Mouse (Mus musculus): ENCODE data around the gene Hey2. TPM values are rescaled to one million over a fixed set of nuclear protein-coding genes. Genes with fewer than 3 reads are reported as not detected.

Gene Hey2
- 1 to 10 TPM; 6.2 to 6.9 TPM for total RNA-seq (2021)
- long read RNA-seq, experiment 1, partial matches to known transcripts = 1 of 3 reads
- long read RNA-seq, experiment 1, other reads (novel, unspliced or antisense) = 1 of 3 reads
- long read RNA-seq, experiment 2, partial matches to known transcripts = 0 of 1 reads
- long read RNA-seq, experiment 2, other reads (novel, unspliced or antisense) = 0 of 1 reads

DNA sequence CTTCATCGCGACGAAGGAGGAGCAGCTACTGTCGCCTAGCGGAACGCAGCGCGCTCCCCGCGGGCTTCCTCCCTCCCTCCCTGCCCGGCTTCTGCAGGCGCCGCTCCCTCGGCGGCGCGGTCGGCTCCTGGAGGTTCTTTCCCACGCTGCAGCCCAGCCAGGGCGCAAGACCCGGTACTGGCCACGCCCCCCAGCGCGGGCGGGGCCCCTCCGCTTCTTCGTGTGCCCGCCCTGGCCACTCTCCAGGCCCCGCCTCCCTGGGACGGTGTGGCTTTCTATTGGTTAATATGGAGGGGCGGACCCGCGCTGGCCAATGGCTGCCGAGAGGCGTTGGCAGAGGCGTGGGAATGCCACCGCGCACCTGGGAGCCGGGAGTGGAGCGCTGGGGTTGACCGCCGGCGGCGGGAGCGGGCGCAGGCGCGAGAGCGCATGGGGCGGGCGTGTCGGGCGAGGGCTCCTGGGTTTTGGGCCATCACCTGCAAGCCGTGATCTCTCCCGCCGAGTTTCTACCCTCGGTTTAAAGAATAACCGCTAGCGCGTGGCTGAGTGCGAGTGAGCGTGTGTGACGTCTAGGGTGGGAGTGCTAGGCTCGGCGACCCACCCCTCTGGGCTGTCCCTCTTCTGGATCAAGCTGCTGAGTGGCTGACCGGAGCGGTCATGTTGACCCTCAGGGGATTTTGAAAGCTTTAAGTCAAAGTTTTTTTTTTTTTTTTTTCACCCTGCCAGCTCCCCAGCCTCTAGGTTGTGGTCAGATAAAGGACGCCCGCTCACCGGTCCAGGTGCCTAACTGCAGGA is at the start of gene Hey2:
Gene Hey2 (minus strand): TSS at position 159 of the 795 bp plus-strand sequence.
- Histone ChIP-seq H3K27ac (peak within 1 kb of the TSS; percentile 85), H3K4me3 (peak within 1 kb of the TSS; percentile 90)
- intact Hi-C loops (cut with DNase I) = loop anchor here (5.0 kb wide), 1 partner anchor 454 kb away; no protein-coding TSS in a partner anchor
- peak; percentile 98 for DNase-seq (ENCODE audit: extremely low spot score in 1 of 2, low spot score in 2 of 2)
- peak; percentile 5; the same call in 1 of the 2 replicates for TF ChIP-seq CTCF (IDR thresholded peaks at IDR 0.05)

DNA sequence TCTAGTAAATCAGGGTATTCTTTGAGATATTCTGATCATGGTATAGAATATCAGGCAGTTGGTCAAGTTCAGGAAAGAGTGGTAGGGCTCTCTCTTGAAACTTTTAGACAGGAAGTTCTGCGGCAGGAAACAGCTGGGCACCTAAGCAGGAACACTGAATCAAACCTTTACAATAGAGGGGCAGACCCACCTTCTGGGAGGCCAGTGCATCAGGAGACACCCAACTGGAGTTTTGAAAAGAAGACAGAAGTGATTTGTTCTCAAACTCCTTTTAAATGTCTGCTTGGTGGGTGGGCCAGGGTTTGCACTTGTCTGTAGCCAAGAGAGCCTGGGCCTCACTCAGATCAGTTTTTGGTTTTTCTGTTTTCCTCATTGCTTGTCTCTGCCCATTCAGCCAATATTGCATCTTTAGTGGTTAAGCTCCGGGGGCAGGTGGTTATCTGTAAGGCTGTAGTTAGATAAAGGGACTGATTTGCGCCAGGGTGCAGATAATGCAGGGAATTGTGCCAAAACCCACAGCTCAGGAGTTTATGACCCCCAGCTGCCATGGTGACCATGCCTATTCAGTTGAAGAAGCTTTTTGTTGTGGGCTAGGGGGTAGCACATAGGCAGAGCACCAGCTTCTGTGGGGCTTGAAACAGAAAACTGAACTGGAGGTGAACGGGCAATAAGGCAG is 40.6 kb upstream of the Hey2 start:
- intact Hi-C loops (cut with DNase I) = no loop called here
- no peak for DNase-seq (ENCODE audit: extremely low spot score in 1 of 2, low spot score in 2 of 2)
- no peak overlapping the region for H3K4me3 ChIP-seq
- no peak overlapping the region for H3K27ac ChIP-seq
- TF ChIP-seq CTCF (IDR thresholded peaks at IDR 0.05) = no peak

DNA sequence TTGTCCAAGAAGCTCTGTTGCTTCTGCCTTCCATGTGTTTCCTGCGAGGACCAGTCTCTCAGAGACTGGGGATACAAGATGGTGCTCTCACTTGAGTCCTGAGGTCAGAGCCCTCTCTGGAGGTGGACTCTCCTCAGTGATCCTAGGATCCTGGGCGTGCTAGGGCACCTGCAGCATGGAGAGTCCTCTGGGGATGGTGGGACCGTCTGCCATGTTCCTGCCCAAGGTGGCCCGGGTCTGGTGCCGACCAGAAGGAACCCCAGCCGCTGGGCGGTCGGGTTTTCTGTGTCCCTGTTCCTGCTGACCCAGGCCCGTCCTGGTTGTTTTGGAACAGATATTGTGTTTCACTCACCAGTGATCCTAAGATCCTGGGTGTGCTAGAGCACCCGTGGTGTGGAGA is 38.5 kb upstream of the Hey2 start:
- Histone ChIP-seq H3K27ac (no peak overlapping the region), H3K4me3 (no peak overlapping the region)
- intact Hi-C loops (cut with DNase I) = no loop called here
- DNase-seq (ENCODE audit: extremely low spot score in 1 of 2, low spot score in 2 of 2) = no peak
- TF ChIP-seq CTCF (IDR thresholded peaks at IDR 0.05) = no peak

DNA sequence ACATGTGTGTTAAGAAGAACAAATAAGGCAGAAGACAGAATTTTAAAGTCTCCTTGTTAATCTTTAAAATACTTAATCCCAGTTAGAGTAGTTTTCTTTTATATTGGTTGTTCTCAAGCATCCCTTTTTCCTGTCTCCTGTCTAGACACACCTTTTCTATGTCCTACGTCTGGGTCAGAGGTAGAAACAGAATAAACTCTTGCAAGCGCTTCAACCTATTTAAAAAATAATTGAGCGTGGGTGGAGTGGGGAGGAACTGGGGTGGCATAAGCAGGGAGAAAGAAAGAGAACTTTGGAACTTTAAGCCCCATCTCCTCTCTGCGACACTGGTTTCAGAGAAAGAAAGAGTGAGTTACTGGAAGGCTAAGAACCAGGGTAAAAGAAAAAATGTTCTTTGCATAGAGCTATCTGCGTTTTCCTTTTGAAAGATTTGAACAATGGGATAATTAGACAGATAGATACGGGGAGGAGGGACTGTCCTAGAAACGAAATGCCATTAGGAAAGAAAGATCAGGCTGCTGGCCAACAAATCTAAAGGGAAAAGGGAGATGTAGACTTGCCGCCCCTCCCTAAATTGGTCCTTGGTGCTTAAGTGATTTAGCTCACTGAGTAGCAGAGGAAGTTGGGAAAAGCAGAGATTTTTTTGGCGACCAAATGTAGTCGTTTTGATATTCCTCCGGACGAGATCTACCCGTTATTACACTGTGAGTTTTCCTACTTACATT is 2.7 kb upstream of the Hey2 start:
- no peak for DNase-seq (ENCODE audit: extremely low spot score in 1 of 2, low spot score in 2 of 2)
- intact Hi-C loops (cut with DNase I) = no loop called here
- Histone ChIP-seq H3K4me3 (no peak overlapping the region), H3K27ac (no peak overlapping the region)
- no peak for TF ChIP-seq CTCF (IDR thresholded peaks at IDR 0.05)

DNA sequence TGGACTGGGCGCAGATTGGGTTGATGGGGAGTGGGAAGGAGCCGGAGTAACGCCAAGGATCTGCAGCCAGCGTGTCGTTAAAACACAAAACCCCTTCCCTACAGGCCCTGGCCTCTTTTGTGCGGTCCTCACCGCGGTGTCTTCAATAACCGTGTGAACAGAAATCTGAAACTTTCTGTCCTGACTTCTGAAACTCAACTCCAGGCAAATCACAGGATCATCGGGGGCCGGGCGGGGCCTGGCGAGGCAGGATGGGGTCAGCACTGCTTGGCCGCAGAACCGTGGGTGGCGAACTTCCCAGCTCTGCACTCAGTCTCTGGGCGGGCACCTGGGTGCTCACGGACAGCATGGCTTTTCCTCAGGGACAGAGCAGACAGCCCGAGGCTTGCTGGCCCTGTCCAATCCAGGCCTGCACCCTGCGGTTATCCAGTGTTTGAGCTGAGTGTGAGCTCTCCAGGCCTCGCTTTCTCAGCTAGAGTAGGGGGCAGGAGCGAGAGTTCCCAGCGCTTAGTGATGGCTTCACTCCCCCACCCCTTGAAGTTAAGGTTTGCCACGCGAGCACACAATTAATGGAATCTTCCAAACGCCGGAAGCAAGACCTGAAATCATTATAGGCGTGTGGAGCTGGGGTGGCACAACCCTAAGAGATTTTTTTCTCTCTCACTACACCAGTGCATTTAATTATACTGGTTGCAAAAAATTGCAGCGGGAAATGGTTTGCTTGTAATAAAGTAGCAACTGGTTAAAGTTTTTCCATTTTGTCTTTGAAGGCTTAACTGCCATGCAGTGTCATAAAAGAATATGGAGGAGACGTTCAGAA is 1.8 kb upstream of the Hey2 start:
- DNase-seq (ENCODE audit: extremely low spot score in 1 of 2, low spot score in 2 of 2) = no peak
- peak overlapping the region; percentile 90 for H3K4me3 ChIP-seq
- TF ChIP-seq CTCF (IDR thresholded peaks at IDR 0.05) = no peak
- intact Hi-C loops (cut with DNase I) = loop anchor here (5.0 kb wide), 1 partner anchor 453 kb away; no protein-coding TSS in a partner anchor
- no peak overlapping the region for H3K27ac ChIP-seq

DNA sequence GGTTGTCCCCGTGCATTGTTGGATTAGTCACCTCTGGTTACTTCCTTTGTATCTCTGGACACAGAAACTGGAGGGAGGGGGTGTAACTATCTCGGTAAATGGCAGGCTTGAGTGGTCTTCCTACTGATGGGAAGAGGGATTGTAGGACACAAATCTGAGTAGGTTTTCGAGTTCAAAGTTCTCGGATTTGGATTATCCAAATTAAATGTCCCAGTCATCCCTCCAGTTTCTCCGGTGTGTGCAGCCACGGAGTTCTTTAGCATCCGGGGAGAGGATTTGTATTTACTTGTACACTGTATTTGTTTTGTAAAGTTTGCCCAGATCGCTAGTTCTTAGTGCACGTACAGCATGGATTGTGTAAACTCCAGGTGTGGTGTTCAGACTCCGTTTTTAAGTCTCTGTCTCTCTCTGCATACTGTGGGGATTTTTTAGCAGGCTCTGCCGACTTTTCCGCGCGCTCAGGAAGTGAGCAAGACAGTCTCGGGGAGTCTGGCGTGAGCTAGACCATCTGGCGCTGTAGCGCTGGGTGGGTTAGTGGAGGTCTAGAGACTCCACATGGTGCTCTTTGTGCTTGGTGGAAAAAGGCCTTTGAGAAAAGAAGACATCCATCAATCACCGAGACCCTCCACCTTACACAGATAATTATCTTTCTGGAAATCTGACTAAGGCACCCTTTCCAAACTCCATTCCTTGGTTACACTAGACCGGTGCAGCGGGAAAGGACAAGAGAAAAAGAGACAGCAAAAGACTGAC is 1.0 kb upstream of the Hey2 start:
- peak overlapping the region; percentile 90 for H3K4me3 ChIP-seq
- TF ChIP-seq CTCF (IDR thresholded peaks at IDR 0.05) = no peak
- DNase-seq (ENCODE audit: extremely low spot score in 1 of 2, low spot score in 2 of 2) = peak; percentile 18 to 35
- H3K27ac ChIP-seq = no peak overlapping the region
- intact Hi-C loops (cut with DNase I) = loop anchor here (5.0 kb wide), 1 partner anchor 454 kb away; no protein-coding TSS in a partner anchor

DNA sequence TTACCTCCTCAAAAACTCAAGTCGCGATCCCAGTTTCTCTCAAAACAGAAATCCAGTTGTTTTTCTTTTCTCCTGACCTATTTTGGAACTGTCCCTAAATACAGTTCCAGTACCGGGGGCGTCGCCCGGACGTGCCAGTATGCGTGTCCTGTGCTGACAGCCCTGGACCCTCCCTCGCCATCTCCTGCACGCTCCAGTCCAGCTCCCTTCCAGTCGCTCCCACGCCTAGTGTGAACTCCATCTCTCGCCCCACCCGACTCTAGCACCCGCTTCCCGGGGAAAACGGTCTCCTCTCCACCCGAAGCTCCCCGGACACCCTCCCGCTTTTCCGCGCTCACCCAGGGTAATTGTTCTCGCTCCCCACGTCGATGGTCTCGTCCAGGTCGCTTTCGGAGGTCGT is 373 bp downstream of the Hey2 start:
- no peak for TF ChIP-seq CTCF (IDR thresholded peaks at IDR 0.05)
- H3K27ac ChIP-seq = peak overlapping the region; percentile 85
- peak overlapping the region; percentile 90 for H3K4me3 ChIP-seq
- intact Hi-C loops (cut with DNase I) = loop anchor here (5.0 kb wide), 1 partner anchor 455 kb away; no protein-coding TSS in a partner anchor
- no peak for DNase-seq (ENCODE audit: extremely low spot score in 1 of 2, low spot score in 2 of 2)

DNA sequence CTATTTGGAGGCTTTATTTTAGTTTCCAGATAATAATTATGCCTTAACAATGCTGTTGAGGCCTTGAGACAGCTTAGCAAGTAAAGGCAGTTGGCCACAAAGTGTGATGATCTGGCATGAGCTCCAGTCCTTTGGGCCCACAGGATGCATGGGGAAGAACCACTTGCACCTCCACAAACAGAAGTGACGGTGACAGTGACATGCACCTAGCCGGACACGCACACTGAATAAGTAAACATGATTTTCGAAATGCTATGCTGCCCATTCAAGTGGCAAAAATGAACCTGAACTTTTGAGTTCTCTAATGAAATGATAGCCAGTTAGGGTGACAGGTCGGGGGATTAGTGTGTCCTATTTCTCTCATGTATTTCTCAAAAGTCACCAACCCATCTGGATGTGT is 1.8 kb downstream of the Hey2 start:
- H3K4me3 ChIP-seq = 0 out of 2 replicates have a peak overlapping the region, but pooled peaks have one; percentile 90
- no peak for TF ChIP-seq CTCF (IDR thresholded peaks at IDR 0.05)
- DNase-seq (ENCODE audit: extremely low spot score in 1 of 2, low spot score in 2 of 2) = no peak
- H3K27ac ChIP-seq = no peak overlapping the region
- intact Hi-C loops (cut with DNase I) = loop anchor here (5.0 kb wide), 1 partner anchor 456 kb away; no protein-coding TSS in a partner anchor

DNA sequence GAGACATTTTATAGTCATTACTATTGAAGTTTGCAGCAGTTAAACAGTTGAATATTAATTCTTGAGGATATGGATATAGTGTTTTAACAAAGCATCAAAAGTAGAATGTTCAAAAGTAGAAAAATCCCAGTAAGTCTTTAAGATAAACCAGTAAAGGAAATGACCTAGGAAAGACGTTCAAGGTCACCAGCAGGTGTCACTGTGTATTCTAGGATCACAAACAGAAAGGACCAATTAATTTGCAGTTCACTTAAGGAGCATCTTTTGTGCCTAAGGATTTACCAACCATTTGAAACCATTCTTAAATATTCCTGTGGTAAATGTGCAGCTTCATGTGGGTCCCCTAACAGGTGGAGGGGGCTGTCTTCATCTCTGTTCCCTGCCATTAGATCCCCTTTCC is 4.4 kb downstream of the Hey2 start:
- no peak for DNase-seq (ENCODE audit: extremely low spot score in 1 of 2, low spot score in 2 of 2)
- intact Hi-C loops (cut with DNase I) = no loop called here
- peak; percentile 47 for TF ChIP-seq CTCF (IDR thresholded peaks at IDR 0.05)
- H3K4me3 ChIP-seq = no peak overlapping the region
- H3K27ac ChIP-seq = no peak overlapping the region

DNA sequence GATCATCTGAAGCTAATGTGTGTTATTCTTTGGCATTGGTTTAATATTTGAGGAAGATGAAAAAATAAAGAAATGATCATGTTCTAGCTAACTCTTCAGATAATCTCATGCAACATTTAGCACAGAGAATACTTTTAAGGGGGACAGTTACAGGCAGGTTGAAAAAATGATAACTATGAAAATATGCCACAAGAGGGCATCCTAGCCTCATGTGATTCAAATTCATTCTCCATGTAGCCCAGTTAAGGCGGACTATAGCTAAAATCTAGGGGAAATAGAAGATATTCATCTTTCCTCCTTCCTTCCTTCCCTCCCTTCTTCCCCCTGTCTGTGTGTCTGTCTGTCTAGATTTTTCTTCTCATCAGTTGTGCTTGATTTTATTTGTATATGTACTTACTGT is 17.6 kb downstream of the Hey2 start:
- peak in 1 of 2 experiments; percentile 26 for DNase-seq (ENCODE audit: extremely low spot score in 1 of 2, low spot score in 2 of 2)
- intact Hi-C loops (cut with DNase I) = loop anchor here (1.0 to 5.0 kb wide), 2 partner anchors 474 to 622 kb away; partner anchors contain the start of gene Tpd52l1
- H3K27ac ChIP-seq = no peak overlapping the region
- peak; percentile 80 for TF ChIP-seq CTCF (IDR thresholded peaks at IDR 0.05)
- H3K4me3 ChIP-seq = no peak overlapping the region

All from left cerebral cortex, adult 2 months (tissue).